Comparison of ENCODE assay signal across 9 mouse cellular contexts in genomic region chr11:3536082-3536481, GRCm38 (mm10). TPM values are rescaled to one million over a fixed set of nuclear protein-coding genes. Genes with fewer than 3 reads are reported as not detected.
DNase-seq lines count a peak whose midpoint lies in the region; ATAC-seq and TF ChIP-seq lines count a peak whose summit lies in the region.
"Had no signal": no experiment of that assay in that cellular context is flagged by ENCODE, and none has a peak within 500 bp of the region (broad histone marks: within the 10 kb centered on the region; RNA-seq: fewer than 3 reads in every experiment).

No protein-coding gene starts in this region.

- H3K36me3 ChIP-seq in heart, embryonic 11.5 days (ENCODE audit: control insufficient read depth, insufficient read depth, low read length) = peaks cover 25% of the 10 kb centered on the region
- peaks cover 9% of the 10 kb centered on the region; the same call in 1 of the 2 replicates for H3K36me3 ChIP-seq in ES-Bruce4 (ENCODE audit: control insufficient read depth, insufficient read depth, low read length, poor library complexity, severe bottlenecking)
- H3K36me3 ChIP-seq in forebrain, embryonic 15.5 days = no peaks in the 10 kb centered on the region
- H3K36me3 ChIP-seq in liver, embryonic 13.5 days = peaks cover 19% of the 10 kb centered on the region
- H3K36me3 ChIP-seq: G1E had no signal

- intact Hi-C loops in gastrocnemius, postnatal 14 days (cut with DNase I; ENCODE audit: low total_unique reads) = loop anchor here (5.0 to 10.0 kb wide), 3 partner anchors 61 to 251 kb away; no protein-coding TSS in a partner anchor

- 47% methylated on average over 5 of the region's 5 CpGs for WGBS in heart, embryonic 11.5 days (ENCODE audit: insufficient replicate concordance)
- 49% methylated on average over 5 of the region's 5 CpGs for WGBS in forebrain, embryonic 15.5 days
- WGBS in liver, embryonic 13.5 days (ENCODE audit: insufficient replicate concordance) = 53% methylated on average over 5 of the region's 5 CpGs

- no peaks in the 10 kb centered on the region for H3K27me3 ChIP-seq in heart, embryonic 11.5 days (ENCODE audit: control insufficient read depth, insufficient read depth, low read length)
- no peaks in the 10 kb centered on the region for H3K27me3 ChIP-seq in ES-Bruce4 (ENCODE audit: control insufficient read depth, insufficient read depth, low read length, poor library complexity, severe bottlenecking)
- no peaks in the 10 kb centered on the region for H3K27me3 ChIP-seq in forebrain, embryonic 15.5 days
- H3K27me3 ChIP-seq in liver, embryonic 13.5 days = no peaks in the 10 kb centered on the region

- DNase-seq in heart, adult 11 months = no peak
- no peak for DNase-seq in liver, embryonic 13.5 days
- no peak for DNase-seq in urinary bladder, adult 2 months (ENCODE audit: low spot score)
- no peak for DNase-seq in gastrocnemius, postnatal 14 days
- DNase-seq in embryo, embryonic 10.5 days (ENCODE audit: low spot score) = no peak

- H3K4me2 ChIP-seq in heart, embryonic 11.5 days = peak overlapping the region; percentile 71
- peak overlapping the region; percentile 90 for H3K4me2 ChIP-seq in forebrain, embryonic 15.5 days (replicated peaks)
- H3K4me2 ChIP-seq in liver, embryonic 13.5 days = peak overlapping the region; percentile 86

- no peak for TF ChIP-seq EP300 in ES-Bruce4 (IDR thresholded peaks at IDR 0.05; ENCODE audit: insufficient read depth, low read depth, low read length)

- TF ChIP-seq POLR2A in ES-Bruce4 (IDR thresholded peaks at IDR 0.05; ENCODE audit: insufficient read depth, low read length) = no peak

- H3K9ac ChIP-seq in heart, embryonic 11.5 days (ENCODE audit: low read depth, low read length) = peak overlapping the region; percentile 71
- peak overlapping the region; percentile 43 for H3K9ac ChIP-seq in ES-Bruce4 (ENCODE audit: low read depth, poor library complexity, severe bottlenecking)
- peak overlapping the region; percentile 63 for H3K9ac ChIP-seq in forebrain, embryonic 15.5 days (replicated peaks)
- H3K9ac ChIP-seq in liver, embryonic 13.5 days = peak overlapping the region; percentile 68

- peak overlapping the region; percentile 40 for H3K4me3 ChIP-seq in heart, embryonic 11.5 days (ENCODE audit: low read depth, low read length)
- H3K4me3 ChIP-seq in ES-Bruce4 (ENCODE audit: low read depth, low read length) = peak overlapping the region; percentile 83
- peak overlapping the region; percentile 61 for H3K4me3 ChIP-seq in forebrain, embryonic 15.5 days
- H3K4me3 ChIP-seq in liver, embryonic 13.5 days (replicated peaks) = peak overlapping the region; percentile 59

- H3K9me3 ChIP-seq in heart, embryonic 11.5 days (replicated peaks; ENCODE audit: control insufficient read depth, low read length) = no peaks in the 10 kb centered on the region
- no peaks in the 10 kb centered on the region for H3K9me3 ChIP-seq in ES-Bruce4 (replicated peaks; ENCODE audit: control insufficient read depth, insufficient read depth, low read length, poor library complexity, severe bottlenecking)
- no peaks in the 10 kb centered on the region for H3K9me3 ChIP-seq in forebrain, embryonic 15.5 days
- H3K9me3 ChIP-seq in liver, embryonic 13.5 days (replicated peaks) = no peaks in the 10 kb centered on the region
- H3K9me3 ChIP-seq: G1E had no signal

- peak overlapping the region; percentile 96 for H3K27ac ChIP-seq in heart, embryonic 11.5 days (ENCODE audit: low read depth, low read length)
- 0 out of 2 replicates have a peak overlapping the region, but pooled peaks have one; percentile 2 for H3K27ac ChIP-seq in ES-Bruce4 (ENCODE audit: insufficient read depth, low read length)
- H3K27ac ChIP-seq in forebrain, embryonic 15.5 days (replicated peaks) = peak overlapping the region; percentile 73
- peak overlapping the region; percentile 78 for H3K27ac ChIP-seq in liver, embryonic 13.5 days

- ATAC-seq in heart, embryonic 11.5 days (replicated peaks; ENCODE audit: insufficient number of reproducible peaks, low FRiP score, low TSS enrichment) = no peak
- ATAC-seq in forebrain, embryonic 15.5 days (replicated peaks) = no peak
- ATAC-seq in liver, embryonic 13.5 days (ENCODE audit: low read depth) = no peak

- peaks cover 30% of the 10 kb centered on the region for H3K4me1 ChIP-seq in heart, embryonic 11.5 days (ENCODE audit: control insufficient read depth, insufficient read depth, low read length)
- no peaks in the 10 kb centered on the region for H3K4me1 ChIP-seq in ES-Bruce4 (ENCODE audit: control insufficient read depth, insufficient read depth, low read length)
- peaks cover 16% of the 10 kb centered on the region for H3K4me1 ChIP-seq in forebrain, embryonic 15.5 days
- H3K4me1 ChIP-seq in liver, embryonic 13.5 days (replicated peaks) = peaks cover 49% of the 10 kb centered on the region

- TF ChIP-seq CTCF in ES-Bruce4 (IDR thresholded peaks at IDR 0.05; ENCODE audit: low read depth, low read length) = no peak

RNA-seq across cellular contexts. Expression of gene Smtn, which starts 4.3 kb away (rescaled TPM):
- polyA plus RNA-seq in heart, embryonic 11.5 days (2014; fragmentation: Nextera tagmentation; extraction: Ambion mirVana) = 66.9 and 72.9 TPM in 2 replicates
- 79.4 and 80.7 TPM in 2 replicates for polyA plus RNA-seq in ES-Bruce4 (2011; ENCODE audit: insufficient read depth, insufficient read length, low read depth, missing spikeins)
- polyA plus RNA-seq in forebrain, embryonic 15.5 days (2015; fragmentation: Nextera tagmentation; extraction: Ambion mirVana) = 17.7 and 18.5 TPM in 2 replicates
- 10.5 and 12.0 TPM in 2 replicates for polyA plus RNA-seq in liver, embryonic 13.5 days (2015; fragmentation: Nextera tagmentation; extraction: Ambion mirVana)
- 371 and 680 TPM in 2 replicates for polyA plus RNA-seq in urinary bladder, adult 2 months (2012; rRNA removed)
- total RNA-seq in gastrocnemius, postnatal 14 days (2021) = 100 to 1,000 TPM in 1 of 2 experiments, 10 to 100 TPM in 1; 96.8 to 123 TPM
- total RNA-seq: G1E had no signal
- polyA plus RNA-seq: G1E had no signal

RNA-seq across cellular contexts. Expression of gene Selenom, which starts 21.6 kb away (rescaled TPM):
- 122 and 127 TPM in 2 replicates for polyA plus RNA-seq in heart, embryonic 11.5 days (2014; fragmentation: Nextera tagmentation; extraction: Ambion mirVana)
- 19.6 and 25.5 TPM in 2 replicates for polyA plus RNA-seq in ES-Bruce4 (2011; ENCODE audit: insufficient read depth, insufficient read length, low read depth, missing spikeins)
- 41.6 and 44.2 TPM in 2 replicates for polyA plus RNA-seq in forebrain, embryonic 15.5 days (2015; fragmentation: Nextera tagmentation; extraction: Ambion mirVana)
- polyA plus RNA-seq in liver, embryonic 13.5 days (2015; fragmentation: Nextera tagmentation; extraction: Ambion mirVana) = 12.2 and 12.5 TPM in 2 replicates
- 321 and 348 TPM in 2 replicates for polyA plus RNA-seq in urinary bladder, adult 2 months (2012; rRNA removed)
- total RNA-seq in gastrocnemius, postnatal 14 days (2021) = 10 to 100 TPM; 27.5 to 38.5 TPM
- total RNA-seq: G1E had no signal
- polyA plus RNA-seq: G1E had no signal

RNA-seq across cellular contexts. Expression of gene Inpp5j, which starts 31.5 kb away (rescaled TPM):
- 6.5 and 7.0 TPM in 2 replicates for polyA plus RNA-seq in heart, embryonic 11.5 days (2014; fragmentation: Nextera tagmentation; extraction: Ambion mirVana)
- polyA plus RNA-seq in ES-Bruce4 (2011; ENCODE audit: insufficient read depth, insufficient read length, low read depth, missing spikeins) = 0.22 TPM in 1 of 2 replicates, not detected in the other
- 1.8 and 2.7 TPM in 2 replicates for polyA plus RNA-seq in forebrain, embryonic 15.5 days (2015; fragmentation: Nextera tagmentation; extraction: Ambion mirVana)
- 0.15 and 0.18 TPM in 2 replicates for polyA plus RNA-seq in liver, embryonic 13.5 days (2015; fragmentation: Nextera tagmentation; extraction: Ambion mirVana)
- 0.70 and 1.5 TPM in 2 replicates for polyA plus RNA-seq in urinary bladder, adult 2 months (2012; rRNA removed)
- total RNA-seq in gastrocnemius, postnatal 14 days (2021) = 1 to 10 TPM; 1.9 to 2.9 TPM
- polyA plus RNA-seq: G1E had no signal

RNA-seq across cellular contexts. Expression of gene Pla2g3, which starts 48.0 kb away (rescaled TPM):
- 0.26 and 0.39 TPM in 2 replicates for polyA plus RNA-seq in heart, embryonic 11.5 days (2014; fragmentation: Nextera tagmentation; extraction: Ambion mirVana)
- polyA plus RNA-seq in ES-Bruce4 (2011; ENCODE audit: insufficient read depth, insufficient read length, low read depth, missing spikeins) = 0.28 TPM in 1 of 2 replicates, not detected in the other
- polyA plus RNA-seq in forebrain, embryonic 15.5 days (2015; fragmentation: Nextera tagmentation; extraction: Ambion mirVana) = 0.39 and 0.72 TPM in 2 replicates
- polyA plus RNA-seq in liver, embryonic 13.5 days (2015; fragmentation: Nextera tagmentation; extraction: Ambion mirVana) = 0.05 TPM in 2 replicates
- 0.66 and 0.74 TPM in 2 replicates for polyA plus RNA-seq in urinary bladder, adult 2 months (2012; rRNA removed)
- total RNA-seq in gastrocnemius, postnatal 14 days (2021) = under 1 TPM in 1 of 2 experiments, not detected in 1; 0.09 TPM
- polyA plus RNA-seq: G1E had no signal

Comparison
In these comparisons a context has a peak if more than half of its experiments do, and no peak if none do; other contexts are left out.
1. H3K27ac ChIP-seq: peak in every context shown above with its lines; median percentile 96 in heart, embryonic 11.5 days; 78 in liver, embryonic 13.5 days; 73 in forebrain, embryonic 15.5 days; 2 in ES-Bruce4.